Mouse (Mus musculus) fat pad, adult 2 months (tissue): ENCODE measurements around the gene Syde2.

Experiments used
- DNase-seq: peaks from one replicate; pipeline ENCODE4 v3.0.0-alpha.2; 2011; ENCODE audit warnings: low read depth, low spot score; ENCODE audit errors: extremely low read depth

The Syde2 gene

DNA sequence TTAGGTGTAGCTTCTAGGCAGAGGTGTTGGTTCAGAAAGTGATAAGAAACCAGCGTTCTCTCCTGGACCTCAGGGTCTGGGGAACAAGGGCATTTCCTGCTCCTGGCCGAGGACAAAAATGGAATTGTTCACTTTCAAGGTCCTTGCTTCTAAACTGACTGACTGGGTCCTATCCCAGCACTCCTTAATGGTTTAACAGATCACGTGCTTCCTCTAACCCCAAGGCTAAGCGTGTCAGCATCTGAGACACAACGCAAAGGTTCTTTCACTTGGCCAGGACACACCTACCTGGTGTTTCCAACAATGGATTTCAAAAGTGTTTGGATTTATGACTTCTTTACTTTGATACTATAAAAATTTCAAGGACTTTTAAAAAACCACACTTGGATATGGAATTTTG is 62.3 kb downstream of the Syde2 start:
- no peak for DNase-seq

DNA sequence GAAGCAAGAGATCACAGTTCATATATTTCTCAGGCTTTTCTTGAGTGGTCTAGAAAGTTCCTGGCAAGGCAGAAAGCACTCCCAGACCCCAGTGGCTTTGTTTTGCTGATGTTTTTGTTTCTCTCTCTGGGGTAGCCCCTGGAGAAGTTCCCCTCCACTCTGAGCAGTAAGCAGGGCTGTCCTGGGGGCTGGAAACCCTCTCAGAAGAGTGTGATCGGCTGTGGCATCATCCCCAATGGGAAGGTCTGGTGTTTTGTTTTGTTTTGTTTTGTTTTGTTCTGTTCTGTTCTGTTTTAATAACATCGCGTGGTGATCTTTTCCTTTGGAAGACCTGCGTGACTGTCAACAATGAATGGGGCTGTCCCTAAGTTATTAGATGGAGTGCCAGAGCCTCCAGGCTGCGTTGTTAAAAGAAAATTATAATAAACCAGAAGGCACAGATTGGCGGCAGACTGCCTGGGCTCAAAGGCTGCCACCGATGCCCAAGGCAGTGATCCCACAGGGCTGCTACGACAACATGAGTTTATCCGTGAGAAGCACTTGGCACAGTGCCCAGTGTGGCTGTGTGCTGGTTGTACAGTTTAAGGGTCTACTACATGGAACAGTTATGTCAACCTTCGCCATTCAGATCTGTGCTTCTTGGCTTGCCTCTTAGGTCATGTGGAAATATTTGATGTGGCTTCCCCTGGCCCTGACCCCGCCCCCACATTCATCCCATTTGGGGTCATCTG is 63.8 kb downstream of the Syde2 start:
- no peak for DNase-seq

DNA sequence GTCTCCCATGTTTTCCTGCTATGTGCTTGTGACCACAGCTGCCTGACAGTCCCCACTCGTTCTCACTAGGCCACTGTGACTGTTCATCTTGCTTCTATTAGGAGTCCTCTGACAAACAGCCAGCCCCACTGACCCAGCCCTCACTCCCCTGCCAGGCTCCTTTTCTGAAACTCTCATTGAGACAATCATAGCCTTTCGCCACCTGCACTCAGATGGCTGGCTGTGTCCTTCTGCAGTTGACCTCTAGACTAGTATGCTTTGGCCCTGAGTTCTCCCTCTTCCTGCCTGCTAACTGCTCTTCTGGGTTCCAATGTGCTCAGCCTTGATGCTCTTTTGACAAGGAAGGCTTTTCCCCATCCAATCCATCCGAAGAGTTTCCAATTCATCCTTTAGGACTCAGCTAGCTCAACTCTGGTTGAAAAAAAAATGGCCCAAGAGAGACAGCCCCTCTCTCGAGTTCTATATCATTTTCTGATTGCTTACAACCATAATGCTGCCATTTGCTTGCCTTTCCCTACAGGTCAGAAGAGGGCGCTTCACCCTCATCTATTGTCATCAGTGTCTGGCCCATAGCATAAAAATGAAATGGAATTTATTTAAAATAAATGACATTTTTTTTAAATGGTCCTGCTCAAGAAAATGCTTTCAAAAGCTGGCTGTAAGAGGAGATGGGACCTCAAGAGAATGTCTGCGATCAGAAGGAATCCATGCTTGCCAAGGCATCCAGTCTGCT is 65.6 kb downstream of the Syde2 start:
- no peak for DNase-seq

DNA sequence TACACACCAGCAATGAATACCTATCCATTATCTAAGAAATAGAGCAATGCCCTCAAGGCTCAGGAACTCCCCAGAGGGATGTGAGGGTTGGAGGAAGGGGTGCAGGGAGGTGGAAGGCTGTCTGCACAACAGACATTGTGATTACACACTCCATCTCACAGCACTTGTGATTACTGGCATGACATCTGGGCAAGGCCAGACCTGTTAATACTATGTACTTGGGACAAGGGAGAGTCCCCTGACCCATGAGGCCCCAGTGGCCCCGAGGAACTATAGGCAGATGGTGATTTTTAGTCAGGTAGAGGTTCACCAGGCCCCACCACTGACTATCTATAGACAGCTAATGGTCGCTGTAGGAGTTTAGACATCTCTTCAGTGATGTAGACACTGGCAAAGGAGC is 66.2 kb downstream of the Syde2 start:
- no peak for DNase-seq

DNA sequence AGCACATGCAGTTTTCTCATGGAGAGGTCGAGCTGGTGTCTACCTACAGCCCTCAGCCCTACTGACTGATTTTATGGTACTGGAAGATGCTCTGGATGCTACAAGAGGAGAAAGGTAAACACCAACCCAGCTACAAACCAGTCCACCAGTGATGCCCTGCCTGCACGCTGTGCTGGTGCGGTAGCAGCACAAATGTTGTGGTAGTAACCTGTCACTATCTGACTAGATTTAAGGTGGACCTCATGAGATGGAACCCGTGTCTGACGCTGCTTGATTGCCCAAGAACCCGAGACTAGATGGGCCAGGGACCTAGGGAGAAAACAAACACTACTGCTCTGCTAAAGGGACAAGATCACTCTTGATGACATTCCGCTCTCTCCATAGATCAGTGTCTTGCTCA is 69.5 kb downstream of the Syde2 start:
- DNase-seq = no peak

DNA sequence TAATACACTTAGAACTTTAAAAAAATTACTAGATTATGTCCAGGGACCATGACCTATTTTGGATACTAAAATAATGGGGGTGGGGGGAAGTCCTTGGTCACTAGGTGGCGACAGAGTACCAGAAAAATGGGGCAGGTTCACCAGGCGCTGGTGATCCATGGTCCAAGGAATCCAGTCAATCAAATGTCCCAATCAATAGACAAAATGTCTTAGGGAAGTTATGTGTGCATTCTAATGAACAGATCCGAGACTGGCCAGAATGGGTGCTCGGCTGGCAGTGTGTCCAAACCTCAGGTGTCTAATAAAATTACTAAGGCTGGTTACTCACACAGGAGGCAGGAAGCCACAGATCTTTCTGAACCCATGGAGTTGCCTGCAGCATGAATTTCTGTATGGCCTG is 70.6 kb downstream of the Syde2 start:
- no peak for DNase-seq

DNA sequence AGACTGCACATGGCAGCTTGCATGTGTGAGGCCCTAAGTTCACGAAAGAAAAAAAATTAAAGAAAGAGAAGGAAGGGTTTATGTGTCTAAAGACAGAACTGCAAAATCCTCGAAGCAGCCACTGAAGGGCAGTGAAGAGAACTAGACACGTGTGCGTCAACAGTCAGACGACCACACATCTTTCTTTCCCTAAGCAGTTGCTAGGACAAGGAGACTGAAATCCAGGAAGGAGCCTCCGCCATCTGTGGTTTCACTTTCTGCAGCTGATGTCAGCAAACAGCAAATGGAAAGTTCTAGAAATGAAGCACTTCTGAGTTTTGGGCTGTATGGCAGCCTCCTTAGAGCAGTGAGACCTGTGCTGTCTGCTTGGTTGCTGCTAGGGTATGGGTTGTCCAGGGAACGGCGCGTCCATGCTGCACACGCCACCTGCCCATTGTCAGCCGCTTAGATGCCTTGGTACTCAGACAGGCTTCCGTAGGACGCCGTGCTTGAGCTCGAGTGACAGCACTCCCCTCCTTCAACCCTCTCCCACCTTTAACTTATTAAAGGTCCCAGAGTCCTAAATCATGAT is 71.8 kb downstream of the Syde2 start:
- DNase-seq = no peak

DNA sequence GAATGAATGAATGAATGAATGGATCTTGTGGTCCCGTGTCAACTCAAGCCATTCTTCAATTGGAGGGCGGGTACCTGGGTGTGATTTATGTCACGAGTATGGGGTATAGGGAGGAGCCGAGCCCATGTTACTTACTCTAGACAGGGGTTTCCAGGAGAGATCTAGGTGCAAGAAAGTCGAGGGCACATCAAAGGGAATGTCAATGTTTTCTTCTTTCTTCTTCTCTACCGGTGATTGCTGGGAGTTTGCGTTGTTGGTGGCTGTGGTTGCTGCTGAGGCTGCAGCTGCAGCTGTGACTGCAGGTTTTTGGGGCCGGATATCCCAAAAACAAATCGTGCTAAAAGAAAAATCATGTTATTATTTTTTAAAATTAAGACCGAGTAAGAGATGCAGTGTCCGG is 75.5 kb downstream of the Syde2 start:
- no peak for DNase-seq

DNA sequence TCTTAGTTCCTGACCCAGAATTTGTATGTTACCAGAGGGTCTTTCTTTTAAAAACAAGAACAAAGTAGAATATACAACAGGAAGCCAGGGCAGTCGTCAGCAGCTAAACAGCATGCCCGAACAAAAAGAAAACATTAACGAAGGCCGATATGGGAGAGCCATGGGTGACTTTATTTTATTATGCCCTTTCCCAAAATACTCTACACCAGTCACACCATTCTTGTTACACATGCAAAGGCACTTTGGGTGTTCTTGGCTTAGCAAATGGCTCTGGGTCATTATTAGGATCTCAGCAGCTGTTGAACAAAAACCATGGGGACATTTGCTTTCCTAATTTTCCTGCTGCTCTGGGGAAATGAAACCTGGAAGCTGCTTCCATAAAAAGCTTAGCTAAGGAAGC is 81.6 kb downstream of the Syde2 start:
- no peak for DNase-seq
